Mouse (Mus musculus) heart, embryonic 12.5 days (tissue): Measurements from ENCODE around the gene Cd200r3. TPM values are rescaled to one million over a fixed set of nuclear protein-coding genes. Genes with fewer than 3 reads are reported as not detected.

Experiments
- polyA plus RNA-seq: library from polyadenylated mRNA; unstranded; fragments of >200 nt; fragmentation: Nextera tagmentation; extraction: Ambion mirVana; gene quantifications from 2 replicates; pipeline ENCODE4 v1.2.1, GENCODE M21; 2016

The Cd200r3 gene
- polyA plus RNA-seq, 1 experiment from 2014 or later: 0.13 TPM

Other genes starting within 250 kb of the Cd200r3 start
- gene Nepro, start 219.4 kb upstream of the Cd200r3 start, polyA plus RNA-seq: 6.8 and 7.1 TPM in 2 replicates
- 23.2 and 27.6 TPM in 2 replicates for gene Gtpbp8, start 197.3 kb upstream of the Cd200r3 start, polyA plus RNA-seq
- 1.7 and 1.8 TPM in 2 replicates for gene Cd200r1, start 177.9 kb upstream of the Cd200r3 start, polyA plus RNA-seq
- not detected in 2 replicates for gene Cd200r4, start 131.9 kb upstream of the Cd200r3 start, polyA plus RNA-seq
- 0.37 and 0.39 TPM in 2 replicates for gene Cd200r2, start 76.6 kb upstream of the Cd200r3 start, polyA plus RNA-seq
- 102 TPM in 2 replicates for gene Ccdc80, start 149.7 kb downstream of the Cd200r3 start, polyA plus RNA-seq
- 15.2 and 19.6 TPM in 2 replicates for gene Slc35a5, start 215.0 kb downstream of the Cd200r3 start, polyA plus RNA-seq
- 31.2 and 35.0 TPM in 2 replicates for gene Atg3, start 215.1 kb downstream of the Cd200r3 start, polyA plus RNA-seq